Mouse (Mus musculus) hindbrain, embryonic 12.5 days (tissue): Measurements from ENCODE around the gene Tanc1. TPM values are rescaled to one million over a fixed set of nuclear protein-coding genes. Genes with fewer than 3 reads are reported as not detected.
A peak's percentile ranks its signal among the peaks of the same experiment; 100 is the strongest.

Experiments used
- ATAC-seq: fragments of 200-750 bp; cut with Nextera tagmentation; 2 replicates; pipeline ENCODE4 v1.8.0; 2017; ENCODE audit warnings: moderate TSS enrichment; ENCODE audit not compliant: low FRiP score
- H3K27ac ChIP-seq: fragments of 300-500 bp; sonication (generic); 2 replicates; pipeline ENCODE4 v1.5.1; 2016; ENCODE audit warnings: mild to moderate bottlenecking
- H3K27me3 ChIP-seq: fragments of 300-500 bp; sonication (generic); 2 replicates; pipeline ENCODE4 v1.6.1; 2016; ENCODE audit warnings: mild to moderate bottlenecking
- H3K36me3 ChIP-seq: fragments of 300-500 bp; sonication (generic); 2 replicates; pipeline ENCODE4 v1.6.1; 2016; ENCODE audit warnings: mild to moderate bottlenecking
- H3K4me1 ChIP-seq: fragments of 300-500 bp; sonication (generic); 2 replicates; pipeline ENCODE4 v1.6.1; 2016
- H3K4me2 ChIP-seq: fragments of 300-500 bp; sonication (generic); replicated peaks from 2 replicates; pipeline ENCODE4 v1.6.1; 2016; ENCODE audit warnings: mild to moderate bottlenecking
- H3K4me3 ChIP-seq: fragments of 300-500 bp; sonication (generic); 2 replicates; pipeline ENCODE4 v1.5.1; 2016; ENCODE audit warnings: mild to moderate bottlenecking
- H3K9ac ChIP-seq: fragments of 300-500 bp; sonication (generic); 2 replicates; pipeline ENCODE4 v1.6.1; 2016; ENCODE audit warnings: mild to moderate bottlenecking, moderate library complexity
- H3K9me3 ChIP-seq: fragments of 300-500 bp; sonication (generic); replicated peaks from 2 replicates; pipeline ENCODE4 v1.6.1; 2016; ENCODE audit warnings: mild to moderate bottlenecking
- WGBS: fragments of 180-500 bp; shearing (Covaris S2); methylation state at CpG from one replicate; pipeline ENCODE4 v1.1.7; 2016; 5-methylcytosine and 5-hydroxymethylcytosine counted together
- polyA plus RNA-seq: library from polyadenylated mRNA; unstranded; fragments of >200 nt; fragmentation: Nextera tagmentation; extraction: Ambion mirVana; gene quantifications from 2 replicates; pipeline ENCODE4 v1.2.1, GENCODE M21; 2016

Gene Tanc1
- polyA plus RNA-seq, 1 experiment from 2014 or later: 18.9 TPM

GRCm38 (mm10) chr2:59676442-59676841, 64.6 kb downstream of the Tanc1 start:
- 62% methylated on average over 6 of the region's 6 CpGs for WGBS
- ATAC-seq: no peak
- H3K36me3 ChIP-seq: no peaks in the 10 kb centered on the region
- H3K27ac ChIP-seq: no peak overlapping the region
- H3K27me3 ChIP-seq: no peaks in the 10 kb centered on the region
- no peaks in the 10 kb centered on the region for H3K9me3 ChIP-seq
- no peak overlapping the region for H3K9ac ChIP-seq
- H3K4me3 ChIP-seq: no peak overlapping the region
- no peak overlapping the region for H3K4me2 ChIP-seq
- H3K4me1 ChIP-seq: peaks cover 19% of the 10 kb centered on the region

GRCm38 (mm10) chr2:59679424-59680020, 67.7 kb downstream of the Tanc1 start:
- Histone ChIP-seq H3K9me3 (no peaks in the 10 kb centered on the region), H3K4me2 (no peak overlapping the region), H3K27ac (no peak overlapping the region), H3K36me3 (no peaks in the 10 kb centered on the region), H3K4me1 (peaks cover 11% of the 10 kb centered on the region), H3K9ac (no peak overlapping the region), H3K4me3 (no peak overlapping the region), H3K27me3 (no peaks in the 10 kb centered on the region)
- ATAC-seq: no peak
- WGBS: 90% methylated on average over 10 of the region's 10 CpGs

DNA sequence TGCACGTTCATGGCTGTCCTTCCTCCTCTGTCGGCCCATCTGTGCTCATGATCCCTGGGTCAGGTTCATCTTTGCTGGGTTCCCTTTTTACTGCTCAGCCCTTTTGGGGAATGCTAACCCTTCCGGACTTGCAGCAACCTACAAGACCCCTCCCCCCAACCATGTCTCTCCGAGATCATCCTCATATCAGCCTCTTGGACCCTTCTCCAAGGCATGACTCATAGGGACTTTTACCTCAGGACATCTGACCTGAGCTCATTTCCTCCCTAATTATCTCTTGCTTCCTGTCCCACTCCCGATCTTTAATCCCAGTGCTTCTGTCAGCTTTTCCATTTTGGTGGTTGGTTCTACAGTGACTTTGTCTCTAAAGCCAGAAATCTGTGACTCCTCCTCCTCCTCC, 68.9 kb downstream of the Tanc1 start:
- no peaks in the 10 kb centered on the region for H3K36me3 ChIP-seq
- no peak for ATAC-seq
- no peak overlapping the region for H3K4me2 ChIP-seq
- peaks cover 8% of the 10 kb centered on the region for H3K4me1 ChIP-seq
- no peak overlapping the region for H3K9ac ChIP-seq
- H3K9me3 ChIP-seq: no peaks in the 10 kb centered on the region
- no peaks in the 10 kb centered on the region for H3K27me3 ChIP-seq
- no peak overlapping the region for H3K27ac ChIP-seq
- WGBS: 85% methylated on average over 5 of the region's 5 CpGs
- H3K4me3 ChIP-seq: no peak overlapping the region

- Histone ChIP-seq H3K36me3 (no peaks in the 10 kb centered on the region), H3K27me3 (no peaks in the 10 kb centered on the region), H3K9me3 (no peaks in the 10 kb centered on the region), H3K27ac (no peak overlapping the region), H3K4me2 (no peak overlapping the region), H3K4me3 (no peak overlapping the region), H3K4me1 (peaks cover 7% of the 10 kb centered on the region; the same call in 1 of the 2 replicates), H3K9ac (no peak overlapping the region)
- WGBS: 94% methylated on average over 4 of the region's 4 CpGs
- ATAC-seq: no peak
Observed at GRCm38 (mm10) chr2:59681181-59681580, 69.3 kb downstream of the Tanc1 start.

GRCm38 (mm10) chr2:59684864-59685605, 73.2 kb downstream of the Tanc1 start:
- no peak overlapping the region for H3K27ac ChIP-seq
- no peak overlapping the region for H3K4me2 ChIP-seq
- H3K36me3 ChIP-seq: no peaks in the 10 kb centered on the region
- H3K4me3 ChIP-seq: no peak overlapping the region
- 73% methylated on average over 16 of the region's 16 CpGs for WGBS
- H3K9me3 ChIP-seq: no peaks in the 10 kb centered on the region
- no peak for ATAC-seq
- no peaks in the 10 kb centered on the region for H3K27me3 ChIP-seq
- no peak overlapping the region for H3K9ac ChIP-seq
- peaks cover 9% of the 10 kb centered on the region; the same call in 1 of the 2 replicates for H3K4me1 ChIP-seq

DNA sequence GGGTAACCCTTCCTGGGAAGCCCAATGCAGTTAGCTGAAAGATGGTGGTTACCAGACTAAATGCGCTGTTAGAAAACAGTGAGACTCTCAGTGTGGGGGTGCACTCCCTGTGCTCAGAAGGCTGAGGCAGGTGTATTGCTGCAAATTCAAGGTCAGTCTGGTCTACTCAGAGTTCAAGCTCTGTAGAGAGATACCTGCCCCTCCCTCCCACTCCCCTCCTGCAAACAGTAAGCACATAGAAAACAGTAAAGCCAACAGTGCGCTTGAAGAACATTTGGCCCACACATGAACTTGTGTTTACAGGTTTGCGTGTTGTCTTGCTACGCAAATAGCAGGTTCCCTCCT, 73.7 kb downstream of the Tanc1 start:
- H3K4me3 ChIP-seq: no peak overlapping the region
- no peak overlapping the region for H3K9ac ChIP-seq
- H3K27ac ChIP-seq: no peak overlapping the region
- no peak for ATAC-seq
- peaks cover 9% of the 10 kb centered on the region; the same call in 1 of the 2 replicates for H3K4me1 ChIP-seq
- H3K4me2 ChIP-seq: no peak overlapping the region
- no peaks in the 10 kb centered on the region for H3K9me3 ChIP-seq
- WGBS: 97% methylated on average over 4 of the region's 4 CpGs
- H3K27me3 ChIP-seq: no peaks in the 10 kb centered on the region
- H3K36me3 ChIP-seq: no peaks in the 10 kb centered on the region

DNA sequence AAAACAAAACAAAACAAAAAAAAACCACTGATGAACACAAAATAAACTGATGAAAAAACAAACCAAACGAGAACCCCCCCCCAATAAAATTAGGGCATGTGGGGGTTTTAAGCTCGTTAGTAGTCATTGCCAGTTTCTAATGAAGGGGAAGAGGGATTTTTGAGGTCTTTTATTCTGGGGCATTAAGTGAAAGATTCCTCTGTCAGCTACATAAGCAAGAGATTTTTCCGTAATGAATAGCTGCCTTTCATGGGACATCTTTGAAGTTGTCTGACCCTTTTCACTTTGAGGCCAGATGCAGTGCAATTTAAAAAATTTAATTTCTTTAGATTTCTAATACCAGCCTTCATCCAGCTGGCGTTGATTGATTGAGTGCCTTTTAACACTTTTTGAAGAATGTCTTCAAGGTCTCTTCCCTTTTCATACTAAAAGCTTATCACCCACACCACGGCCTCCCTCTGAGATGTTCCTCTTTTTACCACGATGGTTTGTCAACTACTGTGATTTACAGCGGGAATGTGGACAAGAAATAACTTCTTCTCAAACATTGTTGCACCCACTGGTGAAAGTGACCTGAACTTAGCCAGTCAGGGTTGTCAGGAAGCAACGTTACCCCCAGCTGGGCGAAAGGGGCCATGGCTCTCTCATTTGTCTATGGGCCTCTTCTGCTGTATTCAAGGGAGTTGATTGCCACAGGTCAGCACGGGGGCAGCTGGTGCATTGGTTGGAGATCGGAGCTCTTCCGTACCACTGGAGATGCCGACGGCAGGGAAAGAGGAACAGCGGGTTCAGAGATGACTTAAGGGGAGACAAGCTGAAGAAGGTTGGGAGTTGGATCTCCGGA, 76.6 kb downstream of the Tanc1 start:
- ATAC-seq: no peak
- no peaks in the 10 kb centered on the region for H3K27me3 ChIP-seq
- no peak overlapping the region for H3K4me3 ChIP-seq
- no peak overlapping the region for H3K4me2 ChIP-seq
- H3K9me3 ChIP-seq: no peaks in the 10 kb centered on the region
- WGBS: 37% methylated on average over 16 of the region's 16 CpGs
- H3K9ac ChIP-seq: no peak overlapping the region
- peaks cover 9% of the 10 kb centered on the region; the same call in 1 of the 2 replicates for H3K4me1 ChIP-seq
- no peak overlapping the region for H3K27ac ChIP-seq
- H3K36me3 ChIP-seq: no peaks in the 10 kb centered on the region

- 64% methylated on average over 4 of the region's 4 CpGs for whole genome bisulfite sequencing
- Histone ChIP-seq H3K9ac (no peak overlapping the region), H3K36me3 (no peaks in the 10 kb centered on the region), H3K4me3 (no peak overlapping the region), H3K4me1 (0 out of 2 replicates have a peak, but pooled peaks cover 5% of the 10 kb centered on the region), H3K9me3 (no peaks in the 10 kb centered on the region), H3K27ac (no peak overlapping the region), H3K4me2 (no peak overlapping the region), H3K27me3 (no peaks in the 10 kb centered on the region)
- ATAC-seq: no peak
Observed at GRCm38 (mm10) chr2:59691112-59691511, 79.3 kb downstream of the Tanc1 start.

- H3K4me3 ChIP-seq: no peak overlapping the region
- H3K9ac ChIP-seq: no peak overlapping the region
Observed at GRCm38 (mm10) chr2:59693473-59693872, 81.6 kb downstream of the Tanc1 start.

GRCm38 (mm10) chr2:59697123-59697522, 85.3 kb downstream of the Tanc1 start:
- Histone ChIP-seq H3K27me3 (no peaks in the 10 kb centered on the region), H3K9me3 (no peaks in the 10 kb centered on the region), H3K4me1 (peaks cover 18% of the 10 kb centered on the region), H3K36me3 (no peaks in the 10 kb centered on the region), H3K27ac (peak overlapping the region; percentile 71; the same call in 1 of the 2 replicates), H3K9ac (no peak overlapping the region), H3K4me3 (no peak overlapping the region), H3K4me2 (no peak overlapping the region)
- WGBS: 72% methylated on average over 3 of the region's 3 CpGs
- ATAC-seq: no peak

More at GRCm38 (mm10) chr2:59693473-59693872, 81.6 kb downstream of the Tanc1 start:
- Histone ChIP-seq H3K4me1 (peaks cover 11% of the 10 kb centered on the region), H3K27ac (no peak overlapping the region), H3K27me3 (no peaks in the 10 kb centered on the region), H3K4me2 (no peak overlapping the region), H3K36me3 (no peaks in the 10 kb centered on the region), H3K9me3 (no peaks in the 10 kb centered on the region)
- 72% methylated on average over 5 of the region's 5 CpGs for WGBS
- no peak for ATAC-seq

DNA sequence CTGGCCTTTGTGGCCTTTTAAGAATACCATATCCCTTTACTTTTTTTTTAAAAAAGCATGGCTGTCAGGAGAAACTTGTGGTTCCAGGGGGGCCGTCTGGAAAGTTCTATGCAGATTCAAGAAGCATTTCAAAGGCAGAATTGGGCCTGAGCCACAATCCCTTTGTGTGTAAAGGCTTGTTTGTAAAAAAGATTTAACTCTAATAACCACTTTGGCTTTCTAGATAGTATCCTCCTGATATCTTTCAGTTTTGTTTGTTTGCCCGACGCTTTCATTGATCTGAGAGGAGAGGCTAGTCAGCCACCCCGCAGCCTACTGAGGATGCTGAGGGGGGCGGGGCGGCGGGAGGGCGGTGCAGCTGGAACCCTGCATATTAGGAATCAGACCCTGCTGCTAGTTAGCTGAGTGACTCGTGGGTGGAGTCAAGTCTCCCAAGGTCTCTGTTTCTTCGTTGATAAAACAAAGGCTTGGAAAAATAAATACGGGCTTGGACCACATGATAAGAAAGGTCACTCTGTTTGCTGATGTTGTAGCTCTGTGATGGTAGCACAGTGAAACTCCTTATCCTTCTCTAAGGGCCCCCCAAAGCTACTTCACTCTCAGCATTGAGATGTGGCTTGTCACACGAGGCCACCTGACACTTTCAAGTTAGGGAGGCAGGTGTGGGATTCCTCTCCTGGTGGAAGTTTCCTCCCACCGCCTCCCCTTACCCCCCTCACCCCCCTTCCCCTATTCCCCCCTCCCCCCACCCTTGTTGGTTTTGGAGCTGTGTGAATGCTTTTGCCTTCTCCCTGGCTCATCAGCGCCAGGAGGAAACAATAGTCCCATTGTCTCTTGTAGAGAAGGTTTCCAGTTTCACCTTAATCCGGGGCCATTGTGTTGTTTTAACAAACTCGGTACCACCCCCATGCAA, 86.1 kb downstream of the Tanc1 start:
- Histone ChIP-seq H3K4me3 (peak overlapping the region; percentile 13), H3K4me2 (peak overlapping the region; percentile 47), H3K27me3 (no peaks in the 10 kb centered on the region), H3K27ac (peak overlapping the region; percentile 71), H3K4me1 (peaks cover 18% of the 10 kb centered on the region), H3K9me3 (no peaks in the 10 kb centered on the region), H3K9ac (peak overlapping the region; percentile 10; the same call in 1 of the 2 replicates), H3K36me3 (no peaks in the 10 kb centered on the region)
- 2% methylated on average over 16 of the region's 16 CpGs for WGBS
- ATAC-seq: peak; percentile 94
